Mouse (Mus musculus) small intestine, adult 2 months (tissue): ENCODE results near the gene Clcc1. TPM values are rescaled to one million over a fixed set of nuclear protein-coding genes. Genes with fewer than 3 reads are reported as not detected.

Source experiments
- H3K27ac ChIP-seq: fragments of 200-500 bp; 2 replicates; pipeline ENCODE4 v1.5.1; 2012; ENCODE audit warnings: low read depth, low read length, control low read depth, inconsistent platforms; ENCODE audit not compliant: insufficient read depth
- H3K27me3 ChIP-seq: fragments of 200-500 bp; 2 replicates; pipeline ENCODE4 v1.6.1; 2012; ENCODE audit warnings: mild to moderate bottlenecking, moderate library complexity, low read length, inconsistent platforms; ENCODE audit not compliant: control insufficient read depth, insufficient read depth
- H3K36me3 ChIP-seq: fragments of 200-500 bp; 2 replicates; pipeline ENCODE4 v1.6.1; 2012; ENCODE audit warnings: mild to moderate bottlenecking, low read length, control low read depth, inconsistent platforms; ENCODE audit not compliant: control insufficient read depth, insufficient read depth
- H3K4me1 ChIP-seq: fragments of 200-500 bp; 2 replicates; pipeline ENCODE4 v1.6.1; 2012; ENCODE audit warnings: low read length, inconsistent platforms, mixed read lengths; ENCODE audit not compliant: control insufficient read depth, insufficient read depth, insufficient read length
- H3K4me3 ChIP-seq: fragments of 200-500 bp; 2 replicates; pipeline ENCODE4 v1.5.1; 2012; ENCODE audit warnings: low read depth, mild to moderate bottlenecking, control low read depth, inconsistent platforms, low read length, moderate library complexity
- CTCF ChIP-seq: fragments of 200-500 bp; IDR thresholded peaks from 2 replicates; pipeline ENCODE4 v1.5.1; 2012; ENCODE audit warnings: low read depth, mild to moderate bottlenecking, control low read depth, inconsistent platforms, low read length, moderate library complexity, mixed read lengths; ENCODE audit not compliant: insufficient replicate concordance, insufficient read length; ENCODE audit errors: extremely low read depth
- POLR2A ChIP-seq: fragments of 200-500 bp; IDR thresholded peaks from 2 replicates; pipeline ENCODE4 v1.6.1; 2012; ENCODE audit warnings: low read depth, mild to moderate bottlenecking, control low read depth, inconsistent platforms, low read length, moderate library complexity
- WGBS: fragments of 180-500 bp; shearing (Covaris S2); methylation state at CpG from one replicate; pipeline ENCODE4 v1.1.7; 2018; 5-methylcytosine and 5-hydroxymethylcytosine counted together
- polyA plus RNA-seq: library from polyadenylated mRNA; depleted of rRNA; stranded (reverse); fragments of >200 nt; gene quantifications from 2 replicates; pipeline ENCODE4 v1.2.3, GENCODE M21; 2012

Gene Clcc1
- polyA plus RNA-seq, 1 experiment, result 17.7 TPM

DNA sequence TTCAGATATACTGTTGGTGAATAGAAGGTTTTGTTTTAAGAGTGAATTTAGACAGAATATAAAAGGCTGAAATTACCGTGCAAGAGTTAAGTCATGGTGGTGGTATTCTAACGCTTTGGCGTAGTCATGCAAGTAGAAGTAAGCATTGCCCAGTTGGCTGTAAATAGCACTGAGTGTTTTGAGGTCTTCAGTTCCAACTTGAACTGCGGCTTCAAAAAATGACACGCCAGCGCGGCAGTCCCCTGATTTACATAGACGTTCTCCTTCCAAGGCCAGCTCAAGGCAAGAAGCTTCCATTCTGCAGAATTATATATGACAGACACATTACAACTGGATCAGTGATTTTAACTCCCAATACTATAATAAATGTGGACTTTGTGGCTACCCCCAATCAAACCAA is 49.1 kb downstream of the Clcc1 start:
- TF ChIP-seq POLR2A (no peak), CTCF (no peak)
- Histone ChIP-seq H3K4me1 (no peaks in the 10 kb centered on the region), H3K27ac (no peak overlapping the region), H3K36me3 (peaks cover 38% of the 10 kb centered on the region), H3K4me3 (no peak overlapping the region), H3K27me3 (no peaks in the 10 kb centered on the region)
- 93% methylated on average over 8 of the region's 8 CpGs for WGBS

DNA sequence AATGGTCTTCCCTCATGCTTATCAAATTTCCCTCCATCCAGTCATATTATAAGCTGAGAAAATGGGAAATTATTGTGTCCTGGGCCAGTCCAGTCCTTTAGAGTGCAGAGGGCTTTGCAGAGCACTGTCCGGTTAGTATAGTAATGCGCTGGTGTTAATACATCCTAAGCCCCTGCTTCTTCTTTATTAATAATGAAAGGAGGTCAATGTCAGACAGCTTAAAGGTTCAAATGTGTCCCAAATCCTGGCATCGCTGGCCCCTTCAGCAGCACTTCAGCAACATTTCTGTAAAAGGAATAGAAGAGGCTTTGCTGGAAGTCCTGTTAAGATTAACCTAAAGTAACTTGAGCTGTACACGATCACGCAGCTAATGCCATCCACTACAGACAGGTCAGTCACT is 57.6 kb downstream of the Clcc1 start:
- Histone ChIP-seq H3K36me3 (0 out of 2 replicates have a peak, but pooled peaks cover 9% of the 10 kb centered on the region), H3K4me3 (no peak overlapping the region), H3K4me1 (peaks cover 13% of the 10 kb centered on the region; the same call in 1 of the 2 replicates), H3K27ac (no peak overlapping the region), H3K27me3 (no peaks in the 10 kb centered on the region)
- 97% methylated on average over 5 of the region's 5 CpGs for WGBS
- TF ChIP-seq CTCF, result no peak
- TF ChIP-seq POLR2A, result no peak

DNA sequence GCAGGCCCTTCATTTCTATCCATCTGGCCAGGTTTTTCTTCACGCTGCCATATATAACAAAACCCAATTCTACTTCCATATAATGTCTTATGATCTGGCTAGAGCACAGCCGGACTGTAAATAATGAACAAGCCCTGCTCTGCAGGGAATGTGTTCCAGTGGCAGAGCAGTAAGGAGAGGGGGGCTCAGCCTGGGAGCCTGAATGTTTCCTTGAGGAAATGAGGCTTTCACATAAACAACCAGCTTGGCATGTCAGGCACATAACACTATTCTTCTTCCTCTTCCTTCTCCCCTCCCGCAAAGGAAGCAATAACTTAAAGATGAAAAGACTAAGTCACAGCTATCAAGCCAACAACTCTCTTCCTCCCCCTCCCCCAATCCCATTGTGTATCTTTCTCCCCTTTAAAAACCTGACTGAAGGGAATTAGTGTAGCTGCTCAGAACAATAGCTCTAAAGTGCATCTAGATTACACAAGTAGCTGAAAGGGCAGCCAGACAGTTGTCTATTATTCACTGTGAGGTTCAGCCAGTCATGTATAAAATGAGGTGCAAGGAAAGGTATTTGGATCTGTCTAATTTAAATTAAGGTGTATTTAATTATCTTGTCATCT is 59.5 kb downstream of the Clcc1 start:
- no peaks in the 10 kb centered on the region for H3K27me3 ChIP-seq
- peaks cover 21% of the 10 kb centered on the region for H3K4me1 ChIP-seq
- 24% methylated on average over 3 of the region's 3 CpGs for WGBS
- H3K27ac ChIP-seq, result peak overlapping the region; percentile 88
- no peak overlapping the region for H3K4me3 ChIP-seq
- TF ChIP-seq CTCF (no peak), POLR2A (no peak)
- H3K36me3 ChIP-seq, result 0 out of 2 replicates have a peak, but pooled peaks cover 4% of the 10 kb centered on the region

DNA sequence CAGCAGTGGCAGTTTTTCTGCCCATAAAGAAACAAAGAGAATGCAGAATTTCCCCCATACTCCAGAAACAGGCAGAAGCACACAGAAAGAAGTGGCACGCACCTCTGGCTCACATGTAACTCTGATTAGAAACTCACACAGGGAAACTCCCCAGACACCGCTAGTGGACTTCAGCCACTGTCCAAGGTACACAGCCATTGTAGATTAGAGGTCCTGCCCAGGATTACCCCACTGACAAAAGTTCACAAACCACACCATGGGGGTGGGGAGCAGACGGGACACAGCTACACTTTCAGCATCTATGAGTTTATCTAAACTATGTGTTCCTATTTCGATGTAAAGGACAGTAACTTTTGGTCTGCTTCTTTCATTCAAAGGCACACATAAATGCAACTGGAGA is 61.1 kb downstream of the Clcc1 start:
- WGBS, result 36% methylated on average over 4 of the region's 4 CpGs
- H3K27ac ChIP-seq, result peak overlapping the region; percentile 60; the same call in 1 of the 2 replicates
- TF ChIP-seq POLR2A (no peak), CTCF (no peak)

DNA sequence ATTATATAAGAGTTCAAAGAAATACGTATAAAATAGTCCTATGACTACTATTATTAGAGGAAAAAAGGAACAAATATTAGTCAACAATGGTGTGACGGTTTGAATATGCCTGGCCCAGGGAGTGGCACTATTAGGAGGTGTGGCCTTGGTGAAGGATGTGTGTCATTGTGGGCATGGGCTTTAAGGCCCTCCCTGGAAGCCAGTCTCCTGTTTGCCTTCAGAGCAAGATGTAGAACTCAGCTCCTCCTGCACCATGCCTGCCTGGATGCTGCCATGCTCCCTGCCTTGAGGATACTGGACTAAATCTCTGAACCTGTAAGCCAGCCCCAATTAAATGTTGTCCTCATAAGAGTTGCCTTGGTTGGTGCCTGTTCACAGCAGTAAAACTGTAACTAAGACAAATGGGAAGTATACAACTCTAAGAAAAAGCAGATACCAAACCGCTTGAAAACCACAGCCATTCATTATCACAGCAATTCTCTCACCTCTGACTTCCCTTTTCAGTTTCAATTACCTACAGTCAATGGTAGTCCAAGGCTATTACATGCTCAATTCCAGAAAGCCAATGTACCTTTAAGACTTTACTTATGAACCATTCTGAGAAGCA is 64.3 kb downstream of the Clcc1 start:
- WGBS, result 36% methylated on average over 3 of the region's 3 CpGs

More for the DNA sequence above, 61.1 kb downstream of the Clcc1 start:
- Histone ChIP-seq H3K4me1 (peaks cover 21% of the 10 kb centered on the region), H3K27me3 (no peaks in the 10 kb centered on the region), H3K36me3 (0 out of 2 replicates have a peak, but pooled peaks cover 4% of the 10 kb centered on the region), H3K4me3 (no peak overlapping the region)

DNA sequence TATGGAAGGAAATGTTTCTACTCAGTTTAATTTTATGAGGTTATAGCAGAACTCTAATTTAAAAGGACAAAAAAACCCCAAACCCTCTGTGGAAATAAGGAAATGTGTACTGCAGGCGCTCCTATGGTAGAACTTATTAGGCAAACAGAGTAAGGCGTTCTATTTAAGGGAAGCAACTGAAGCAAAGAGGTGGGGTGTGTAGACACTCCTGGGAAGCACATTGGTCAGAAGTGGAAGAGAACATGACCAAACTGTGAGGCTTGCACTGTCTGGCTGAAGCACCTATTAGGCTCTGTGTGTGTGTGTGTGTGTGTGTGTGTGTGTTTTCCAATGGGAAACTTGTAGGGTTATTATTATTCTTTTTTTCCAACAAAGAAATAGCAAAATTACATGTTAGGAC is 65.6 kb downstream of the Clcc1 start:
- Histone ChIP-seq H3K36me3 (no peaks in the 10 kb centered on the region), H3K4me3 (no peak overlapping the region), H3K27me3 (no peaks in the 10 kb centered on the region), H3K27ac (no peak overlapping the region), H3K4me1 (peaks cover 11% of the 10 kb centered on the region)
- TF ChIP-seq CTCF (no peak), POLR2A (no peak)
- WGBS, result 46% methylated on average over 2 of the region's 2 CpGs

More for the DNA sequence above, 64.3 kb downstream of the Clcc1 start:
- H3K27ac ChIP-seq, result peak overlapping the region; percentile 85
- H3K36me3 ChIP-seq, result no peaks in the 10 kb centered on the region
- no peak overlapping the region for H3K4me3 ChIP-seq
- TF ChIP-seq POLR2A (no peak), CTCF (no peak)
- no peaks in the 10 kb centered on the region for H3K27me3 ChIP-seq
- peaks cover 16% of the 10 kb centered on the region for H3K4me1 ChIP-seq

DNA sequence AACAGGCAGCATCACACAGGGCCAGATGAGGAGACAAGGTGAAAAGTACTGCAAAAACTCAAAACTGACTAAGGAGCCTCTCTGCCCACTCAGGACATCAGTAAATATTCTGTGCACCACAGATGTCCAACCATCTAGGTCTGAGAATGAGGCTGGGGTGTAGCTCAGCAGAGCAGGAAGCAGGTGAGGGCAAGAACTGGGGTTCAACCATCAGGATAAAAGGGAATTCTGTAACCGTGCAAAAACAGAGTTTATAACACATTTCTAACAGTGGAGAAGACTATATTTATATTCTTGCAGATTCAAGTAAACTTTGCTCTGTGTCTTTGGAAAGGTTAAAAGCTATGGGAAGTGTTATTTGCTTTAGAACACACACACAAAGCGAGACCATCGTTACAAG is 66.0 kb downstream of the Clcc1 start:
- no peak overlapping the region for H3K27ac ChIP-seq
- peaks cover 11% of the 10 kb centered on the region for H3K4me1 ChIP-seq
- 59% methylated on average over 3 of the region's 3 CpGs for WGBS
- no peaks in the 10 kb centered on the region for H3K27me3 ChIP-seq
- H3K36me3 ChIP-seq, result no peaks in the 10 kb centered on the region
- H3K4me3 ChIP-seq, result no peak overlapping the region
- no peak for TF ChIP-seq POLR2A
- TF ChIP-seq CTCF, result no peak
